Mouse (Mus musculus): ENCODE results near the gene Lrp8. TPM values are rescaled to one million over a fixed set of nuclear protein-coding genes. Genes with fewer than 3 reads are reported as not detected.
A peak's percentile ranks its signal among the peaks of the same experiment; 100 is the strongest.

Lrp8 gene
- polyA plus RNA-seq, 1 experiment from 2014 or later: 1.9 TPM

DNA sequence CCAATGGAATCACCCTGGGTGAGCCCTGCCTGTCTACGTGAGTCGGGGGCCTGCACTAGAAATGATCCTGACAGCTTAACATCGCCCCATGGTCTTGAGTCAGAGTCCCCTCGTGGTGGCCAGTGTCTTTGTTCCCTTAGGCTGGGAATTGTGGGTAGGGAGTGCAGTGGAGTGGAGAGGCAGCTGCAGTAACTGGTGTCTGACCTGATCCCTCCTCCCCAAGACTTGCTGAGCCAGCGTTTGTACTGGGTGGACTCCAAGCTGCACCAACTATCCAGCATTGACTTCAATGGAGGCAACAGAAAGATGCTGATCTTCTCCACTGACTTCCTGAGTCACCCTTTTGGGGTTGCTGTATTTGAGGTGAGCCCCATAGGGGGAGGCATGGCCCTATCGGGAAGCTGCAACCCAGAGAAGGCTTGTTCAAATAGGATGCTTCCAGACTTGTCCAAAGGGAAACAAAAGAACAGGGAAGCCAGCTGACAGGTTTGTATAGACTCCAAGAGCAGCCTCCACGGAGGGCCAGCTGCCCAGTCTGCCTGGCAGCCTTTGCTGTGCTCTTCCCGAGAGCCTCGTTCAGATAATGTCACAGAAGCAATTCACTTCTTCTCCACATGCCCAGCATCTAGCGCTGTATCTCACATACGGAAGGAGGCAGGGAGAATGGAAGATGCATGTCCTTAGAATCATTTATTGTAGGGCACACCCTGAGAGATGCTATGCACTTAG lies 55.1 kb downstream of the Lrp8 start:
- ATAC-seq (ENCODE audit: insufficient read depth) (no peak), DNase-seq (no peak)
- no peaks in the 10 kb centered on the region for H3K27me3 ChIP-seq (ENCODE audit: insufficient read depth, low read length)
- WGBS: 69% methylated on average over 11 of the region's 11 CpGs
- no peaks in the 10 kb centered on the region for H3K4me1 ChIP-seq (ENCODE audit: insufficient read depth)
- no peak overlapping the region for H3K4me3 ChIP-seq (ENCODE audit: low read depth, low read length)
- no peak overlapping the region for H3K9ac ChIP-seq
- H3K9me3 ChIP-seq (ENCODE audit: low read depth, low read length): no peaks in the 10 kb centered on the region
- no peak overlapping the region for H3K27ac ChIP-seq (ENCODE audit: low read depth)
- no peaks in the 10 kb centered on the region for H3K36me3 ChIP-seq (ENCODE audit: insufficient read depth)
- TF ChIP-seq CTCF (IDR thresholded peaks at IDR 0.05; ENCODE audit: low read depth): no peak
- no peak overlapping the region for H3K4me2 ChIP-seq

DNA sequence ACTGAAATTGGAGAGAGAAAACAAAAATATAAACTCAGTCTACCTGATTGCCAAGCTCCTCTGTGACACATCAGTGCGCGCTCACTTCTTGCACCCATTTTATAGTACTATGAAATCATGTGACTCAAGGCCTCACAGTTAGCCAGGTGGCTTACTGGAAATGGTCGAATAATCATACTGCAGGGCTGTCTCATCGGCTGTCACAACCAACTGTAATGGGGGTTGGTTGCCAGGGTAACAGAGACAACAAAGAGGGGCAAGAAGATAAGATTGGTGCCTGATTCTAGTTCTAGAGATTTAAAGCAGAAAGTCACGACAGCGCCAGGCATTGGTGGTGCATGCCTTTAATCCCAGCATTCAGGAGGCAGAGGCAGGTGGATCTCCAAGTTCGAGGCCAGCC lies 56.9 kb downstream of the Lrp8 start:
- no peak for DNase-seq
- no peak overlapping the region for H3K9ac ChIP-seq
- H3K36me3 ChIP-seq (ENCODE audit: insufficient read depth): no peaks in the 10 kb centered on the region
- H3K4me2 ChIP-seq: no peak overlapping the region
- 81% methylated on average over 7 of the region's 7 CpGs for WGBS
- H3K27ac ChIP-seq (ENCODE audit: low read depth): no peak overlapping the region
- H3K9me3 ChIP-seq (ENCODE audit: low read depth, low read length): no peaks in the 10 kb centered on the region
- no peak for TF ChIP-seq CTCF (IDR thresholded peaks at IDR 0.05; ENCODE audit: low read depth)
- no peak overlapping the region for H3K4me3 ChIP-seq (ENCODE audit: low read depth, low read length)
- no peak for ATAC-seq (ENCODE audit: insufficient read depth)
- H3K4me1 ChIP-seq (ENCODE audit: insufficient read depth): no peaks in the 10 kb centered on the region
- H3K27me3 ChIP-seq (ENCODE audit: insufficient read depth, low read length): no peaks in the 10 kb centered on the region

DNA sequence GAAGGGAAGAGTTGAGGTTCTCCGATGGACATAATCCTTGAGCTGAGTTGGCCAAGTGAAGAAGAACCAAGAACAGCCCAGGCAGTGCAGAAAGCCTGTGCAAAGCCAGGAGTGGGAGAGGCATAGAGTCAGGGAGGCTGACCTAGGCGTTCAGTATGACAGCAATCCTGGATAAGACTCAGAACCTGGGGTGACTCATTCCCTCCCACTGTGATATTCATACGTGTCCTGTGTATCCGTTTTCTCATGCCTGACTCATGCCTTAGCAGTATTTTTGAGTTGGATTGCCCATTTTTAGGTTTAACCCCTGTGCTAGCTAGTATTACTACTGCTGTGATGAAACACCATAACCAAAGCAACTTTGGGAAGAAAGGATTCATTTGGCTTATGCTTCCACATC lies 62.8 kb downstream of the Lrp8 start:
- ATAC-seq (ENCODE audit: insufficient read depth): no peak
- DNase-seq: no peak
- 87% methylated on average over 4 of the region's 4 CpGs for WGBS
- H3K27ac ChIP-seq (ENCODE audit: low read depth): no peak overlapping the region
- H3K9me3 ChIP-seq (ENCODE audit: low read depth, low read length): no peaks in the 10 kb centered on the region
- H3K36me3 ChIP-seq (ENCODE audit: insufficient read depth): no peaks in the 10 kb centered on the region
- no peak overlapping the region for H3K4me3 ChIP-seq (ENCODE audit: low read depth, low read length)
- TF ChIP-seq CTCF (IDR thresholded peaks at IDR 0.05; ENCODE audit: low read depth): no peak
- no peaks in the 10 kb centered on the region for H3K4me1 ChIP-seq (ENCODE audit: insufficient read depth)
- no peak overlapping the region for H3K4me2 ChIP-seq
- H3K9ac ChIP-seq: no peak overlapping the region
- H3K27me3 ChIP-seq (ENCODE audit: insufficient read depth, low read length): no peaks in the 10 kb centered on the region

DNA sequence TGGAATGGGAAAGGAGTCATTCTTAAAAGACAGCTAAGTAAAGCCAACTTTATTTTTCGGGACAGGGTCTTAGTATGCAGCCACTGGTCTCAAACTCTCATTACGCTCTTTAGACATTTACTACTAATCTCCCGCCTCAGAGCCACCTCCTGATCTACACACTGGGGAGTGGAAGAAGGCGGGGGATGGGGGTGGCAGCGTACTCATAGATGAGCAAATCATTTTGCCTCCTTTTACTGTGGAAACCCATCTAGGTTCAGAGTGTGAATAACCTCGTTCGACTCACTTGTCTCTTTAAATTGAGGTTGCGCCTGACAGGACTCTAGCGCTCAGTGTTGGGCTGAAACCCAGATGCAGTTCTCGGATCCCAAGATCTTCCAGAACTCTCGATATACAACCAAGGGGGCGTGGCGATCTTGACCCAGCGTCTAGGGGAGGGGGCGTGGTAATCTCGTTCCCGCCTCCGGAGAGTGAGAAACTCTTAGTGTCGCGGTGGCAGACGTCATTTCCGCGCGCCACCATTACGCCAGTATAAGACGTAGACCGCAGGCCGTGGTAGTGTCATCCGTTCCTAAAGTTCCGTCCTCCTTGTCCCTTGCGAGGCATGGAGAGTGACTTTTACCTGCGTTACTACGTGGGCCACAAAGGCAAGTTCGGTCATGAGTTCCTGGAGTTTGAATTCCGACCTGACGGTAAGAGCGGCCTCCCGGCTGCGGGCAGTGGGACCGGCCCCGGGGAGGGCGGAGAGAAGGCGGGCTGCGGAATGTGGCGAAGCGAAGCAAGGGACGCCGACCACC lies 77.4 kb downstream of the Lrp8 start, which contains the start of gene Magoh:
Gene Magoh, plus strand, starts transcription at position 502 of the 797 bp plus-strand sequence.
- no peaks in the 10 kb centered on the region for H3K27me3 ChIP-seq (ENCODE audit: insufficient read depth, low read length)
- H3K36me3 ChIP-seq (ENCODE audit: insufficient read depth): peaks cover 35% of the 10 kb centered on the region
- peak; percentile 95 for ATAC-seq (ENCODE audit: insufficient read depth)
- peak within 1 kb of the TSS; percentile 84 for H3K4me2 ChIP-seq
- no peaks in the 10 kb centered on the region for H3K9me3 ChIP-seq (ENCODE audit: low read depth, low read length)
- DNase-seq: peak; percentile 100
- TF ChIP-seq CTCF (IDR thresholded peaks at IDR 0.05; ENCODE audit: low read depth): no peak
- 0 out of 2 replicates have a peak, but pooled peaks cover 3% of the 10 kb centered on the region for H3K4me1 ChIP-seq (ENCODE audit: insufficient read depth)
- H3K9ac ChIP-seq: peak within 1 kb of the TSS; percentile 88
- peak within 1 kb of the TSS; percentile 75 for H3K4me3 ChIP-seq (ENCODE audit: low read depth, low read length)
- 2% methylated on average over 48 of the region's 48 CpGs for WGBS
- H3K27ac ChIP-seq (ENCODE audit: low read depth): peak within 1 kb of the TSS; percentile 76

DNA sequence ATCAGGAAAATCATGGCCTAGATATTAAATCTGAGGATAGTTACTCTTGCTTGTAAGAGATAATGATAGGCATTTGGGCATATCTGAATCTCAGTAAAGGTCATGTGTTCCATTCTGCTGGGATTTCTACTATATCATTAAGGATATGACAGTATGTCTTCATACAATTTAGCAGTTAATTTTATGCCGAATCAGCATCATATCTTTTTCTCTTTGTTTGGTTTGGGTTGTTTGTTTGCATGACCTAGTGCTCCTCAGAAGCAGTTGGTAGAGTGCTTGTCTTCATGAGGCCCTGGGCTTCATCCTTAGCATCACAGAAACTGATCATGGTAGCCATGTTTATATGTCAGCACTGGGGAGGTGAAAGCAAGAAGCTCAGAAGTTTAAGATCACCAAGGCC lies 79.6 kb downstream of the Lrp8 start:
- ATAC-seq (ENCODE audit: insufficient read depth) (no peak), DNase-seq (no peak)
- TF ChIP-seq CTCF (IDR thresholded peaks at IDR 0.05; ENCODE audit: low read depth): no peak
- Histone ChIP-seq H3K4me1 (ENCODE audit: insufficient read depth) (0 out of 2 replicates have a peak, but pooled peaks cover 3% of the 10 kb centered on the region), H3K9me3 (ENCODE audit: low read depth, low read length) (no peaks in the 10 kb centered on the region), H3K4me2 (no peak overlapping the region), H3K4me3 (ENCODE audit: low read depth, low read length) (no peak overlapping the region), H3K27ac (ENCODE audit: low read depth) (no peak overlapping the region), H3K9ac (no peak overlapping the region), H3K36me3 (ENCODE audit: insufficient read depth) (peaks cover 57% of the 10 kb centered on the region), H3K27me3 (ENCODE audit: insufficient read depth, low read length) (no peaks in the 10 kb centered on the region)
- 95% methylated on average over 1 of the region's 1 CpGs for WGBS

DNA sequence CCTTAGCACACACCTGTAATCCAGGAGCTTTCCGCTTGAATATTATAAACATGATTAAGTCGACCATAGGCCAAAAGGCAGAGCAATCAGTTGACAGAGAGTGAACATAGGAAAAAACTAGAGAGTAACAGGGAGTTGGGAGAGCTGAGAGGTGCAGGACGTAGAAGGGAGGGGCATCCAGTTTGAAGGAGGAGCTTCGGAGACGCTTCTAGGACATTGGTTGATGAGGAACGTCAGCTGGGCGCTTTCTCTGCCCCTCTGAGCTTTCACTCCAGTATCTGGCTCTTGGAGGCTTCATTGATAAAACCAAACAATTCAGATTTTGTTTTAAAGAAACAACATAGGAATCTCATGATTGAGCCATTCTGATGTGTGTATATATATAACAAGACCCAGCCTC lies 84.3 kb downstream of the Lrp8 start:
- Histone ChIP-seq H3K4me2 (no peak overlapping the region), H3K36me3 (ENCODE audit: insufficient read depth) (peaks cover 61% of the 10 kb centered on the region), H3K4me1 (ENCODE audit: insufficient read depth) (peaks cover 5% of the 10 kb centered on the region; the same call in 1 of the 2 replicates), H3K27me3 (ENCODE audit: insufficient read depth, low read length) (no peaks in the 10 kb centered on the region), H3K27ac (ENCODE audit: low read depth) (no peak overlapping the region), H3K9ac (no peak overlapping the region), H3K4me3 (ENCODE audit: low read depth, low read length) (no peak overlapping the region), H3K9me3 (ENCODE audit: low read depth, low read length) (no peaks in the 10 kb centered on the region)
- no peak for TF ChIP-seq CTCF (IDR thresholded peaks at IDR 0.05; ENCODE audit: low read depth)
- DNase-seq: no peak
- 75% methylated on average over 7 of the region's 7 CpGs for WGBS
- no peak for ATAC-seq (ENCODE audit: insufficient read depth)

DNA sequence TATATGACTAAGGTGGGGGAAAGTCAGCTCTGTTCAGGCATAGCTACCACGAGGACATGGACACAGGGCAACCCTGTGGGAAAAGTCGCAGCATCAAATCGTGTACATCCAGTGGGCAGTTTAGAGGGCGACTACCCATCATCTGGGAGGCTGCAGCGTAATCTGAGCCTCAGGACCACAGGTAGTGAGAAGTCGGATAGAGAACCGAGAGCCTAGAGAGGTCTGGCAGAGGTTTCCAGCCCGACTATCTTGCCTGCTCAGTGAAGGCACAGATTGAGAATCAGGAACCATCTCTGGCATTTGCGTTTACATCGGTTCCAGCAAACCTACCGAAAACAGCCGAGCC lies 87.3 kb downstream of the Lrp8 start:
- under 1% methylated on average over 12 of the region's 12 CpGs for WGBS
- Histone ChIP-seq H3K27ac (ENCODE audit: low read depth) (peak overlapping the region; percentile 83; the same call in 1 of the 2 replicates), H3K4me2 (peak overlapping the region; percentile 86), H3K4me1 (ENCODE audit: insufficient read depth) (peaks cover 5% of the 10 kb centered on the region; the same call in 1 of the 2 replicates), H3K27me3 (ENCODE audit: insufficient read depth, low read length) (no peaks in the 10 kb centered on the region), H3K36me3 (ENCODE audit: insufficient read depth) (peaks cover 59% of the 10 kb centered on the region), H3K9ac (peak overlapping the region; percentile 66), H3K4me3 (ENCODE audit: low read depth, low read length) (peak overlapping the region; percentile 56), H3K9me3 (ENCODE audit: low read depth, low read length) (no peaks in the 10 kb centered on the region)
- DNase-seq (no peak), ATAC-seq (ENCODE audit: insufficient read depth) (peak; percentile 32)
- no peak for TF ChIP-seq CTCF (IDR thresholded peaks at IDR 0.05; ENCODE audit: low read depth)
